Mouse (Mus musculus): ENCODE measurements around the gene Panx2. TPM values are rescaled to one million over a fixed set of nuclear protein-coding genes. Genes with fewer than 3 reads are reported as not detected.

Panx2 gene
- not detected in 2 replicates for polyA plus RNA-seq (2012; ENCODE audit: insufficient read depth, insufficient read length, low replicate concordance, missing spikeins)

DNA sequence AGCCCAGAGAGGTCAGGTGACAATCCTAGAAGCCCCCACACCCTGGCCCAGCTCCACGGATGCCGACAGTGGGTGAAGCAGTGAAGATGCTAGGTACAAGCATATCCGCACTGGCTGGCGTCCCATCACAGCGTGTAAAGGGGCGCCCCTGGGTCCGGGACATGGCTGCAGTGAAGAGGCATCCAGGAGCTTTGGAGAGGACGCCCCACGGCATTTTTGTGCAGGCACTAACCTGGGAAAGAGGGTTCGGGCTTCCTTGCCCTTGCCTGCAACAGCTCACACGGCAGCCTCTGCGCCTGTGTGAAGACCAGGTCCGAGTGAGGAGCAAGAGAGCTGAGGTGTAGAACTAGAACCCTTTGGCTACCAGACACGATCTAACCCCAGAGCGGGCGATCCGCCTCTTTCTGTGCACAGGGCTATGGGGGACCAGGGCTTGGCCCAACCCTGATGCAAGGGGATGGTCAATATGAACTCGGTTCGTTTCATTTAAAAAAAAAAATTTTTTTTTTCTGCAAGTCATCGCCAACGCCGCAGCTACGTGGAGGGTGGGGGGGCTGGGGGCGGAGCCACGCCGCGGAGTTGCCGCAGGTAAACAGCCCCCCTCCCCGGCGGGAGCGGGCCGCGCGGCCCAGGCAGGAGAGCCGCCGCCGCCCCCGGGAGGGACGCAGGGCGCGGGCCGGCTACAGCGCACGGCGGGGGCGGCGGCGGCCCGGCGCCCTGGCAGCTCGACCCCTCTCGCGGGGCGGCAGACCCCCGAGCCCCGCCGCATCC, at the start of gene Panx2:
TSS of gene Panx2 (plus strand) at position 574 of the 771 bp plus-strand sequence.
- TF ChIP-seq POLR2A (IDR thresholded peaks at IDR 0.05; ENCODE audit: insufficient read depth, low read depth, low read length) = no peak
- TF ChIP-seq CTCF (IDR thresholded peaks at IDR 0.05; ENCODE audit: insufficient read depth, low read depth, low read length) = no peak
- Histone ChIP-seq H3K4me1 (ENCODE audit: control insufficient read depth, insufficient read depth, low read length) (peaks cover 18% of the 10 kb centered on the region), H3K27ac (ENCODE audit: insufficient read depth, low read depth, low read length) (no peak within 1 kb of the TSS), H3K4me3 (ENCODE audit: insufficient read depth, low read depth, low read length) (peak within 1 kb of the TSS; percentile 59)
- under 1% methylated on average over 53 of the region's 57 CpGs for WGBS

DNA sequence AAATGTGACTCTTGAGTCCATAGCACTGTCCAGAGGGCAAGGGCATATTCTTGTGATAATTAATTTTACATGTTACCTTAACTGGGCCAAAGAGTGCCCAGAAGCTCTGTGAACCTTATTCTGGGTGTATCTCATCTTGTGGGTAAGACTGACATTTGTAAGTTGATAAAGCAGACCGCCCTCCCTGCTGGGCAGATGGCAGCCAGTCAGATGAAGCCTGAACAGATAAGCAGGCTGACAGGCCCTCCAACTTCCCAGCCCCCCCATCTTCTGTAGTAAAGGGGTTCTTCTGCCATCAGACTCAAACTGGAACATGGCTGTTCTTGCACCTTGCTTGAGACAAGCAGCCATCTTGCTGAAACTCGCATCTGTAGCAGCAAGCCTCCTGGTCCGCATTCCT, 42.8 kb upstream of the Panx2 start:
- Histone ChIP-seq H3K4me1 (ENCODE audit: control insufficient read depth, insufficient read depth, low read length) (no peaks in the 10 kb centered on the region), H3K4me3 (ENCODE audit: insufficient read depth, low read depth, low read length) (no peak overlapping the region), H3K27ac (ENCODE audit: insufficient read depth, low read depth, low read length) (no peak overlapping the region)
- WGBS = 91% methylated on average over 3 of the region's 3 CpGs
- no peak for TF ChIP-seq POLR2A (IDR thresholded peaks at IDR 0.05; ENCODE audit: insufficient read depth, low read depth, low read length)
- TF ChIP-seq CTCF (IDR thresholded peaks at IDR 0.05; ENCODE audit: insufficient read depth, low read depth, low read length) = no peak

DNA sequence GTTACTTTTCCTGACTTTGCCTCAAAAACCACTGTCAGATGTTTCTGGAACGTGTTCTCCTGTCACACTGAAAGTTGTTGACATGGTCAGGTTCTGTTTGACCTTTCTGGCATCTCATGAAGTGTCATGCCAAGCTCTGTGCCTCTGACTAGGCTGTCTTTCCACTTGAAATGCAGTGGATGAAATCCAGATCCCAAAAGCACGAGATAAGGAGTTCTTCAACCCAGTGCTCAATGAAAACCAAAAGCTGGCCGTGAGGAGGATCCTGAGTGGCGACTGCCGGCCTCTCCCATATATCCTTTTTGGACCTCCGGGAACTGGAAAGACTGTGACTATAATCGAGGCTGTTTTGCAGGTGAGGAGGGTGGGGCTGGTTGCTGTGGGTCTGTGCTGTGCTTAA, 39.4 kb upstream of the Panx2 start:
- WGBS = 84% methylated on average over 7 of the region's 7 CpGs

DNA sequence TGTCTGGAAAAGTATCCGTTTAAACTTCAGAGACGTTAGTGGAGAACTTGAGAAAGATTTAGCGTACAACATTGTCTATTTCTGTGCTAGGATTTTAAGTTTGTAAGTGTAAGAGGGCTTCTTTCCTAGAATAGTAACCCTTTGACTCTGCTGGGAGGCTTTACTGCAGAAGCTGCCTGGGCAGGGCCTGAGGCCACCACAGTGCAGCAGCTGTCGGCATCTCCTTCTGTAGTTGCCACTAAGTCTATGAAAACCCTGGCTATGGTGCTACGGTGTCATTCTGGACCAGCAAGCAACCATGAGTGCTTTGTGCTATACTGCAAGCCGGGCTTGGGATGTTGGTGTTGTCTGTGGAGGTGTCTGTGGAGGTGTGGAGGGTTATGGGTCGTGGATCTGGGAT, 39.0 kb upstream of the Panx2 start:
- H3K4me3 ChIP-seq (ENCODE audit: insufficient read depth, low read depth, low read length) = no peak overlapping the region
- H3K4me1 ChIP-seq (ENCODE audit: control insufficient read depth, insufficient read depth, low read length) = peaks cover 9% of the 10 kb centered on the region
- TF ChIP-seq CTCF (IDR thresholded peaks at IDR 0.05; ENCODE audit: insufficient read depth, low read depth, low read length) (no peak), POLR2A (IDR thresholded peaks at IDR 0.05; ENCODE audit: insufficient read depth, low read depth, low read length) (no peak)
- H3K27ac ChIP-seq (ENCODE audit: insufficient read depth, low read depth, low read length) = no peak overlapping the region
- 82% methylated on average over 7 of the region's 7 CpGs for WGBS

More for the DNA sequence above, 39.4 kb upstream of the Panx2 start:
- H3K4me1 ChIP-seq (ENCODE audit: control insufficient read depth, insufficient read depth, low read length) = peaks cover 7% of the 10 kb centered on the region
- no peak overlapping the region for H3K4me3 ChIP-seq (ENCODE audit: insufficient read depth, low read depth, low read length)
- no peak overlapping the region for H3K27ac ChIP-seq (ENCODE audit: insufficient read depth, low read depth, low read length)
- TF ChIP-seq POLR2A (IDR thresholded peaks at IDR 0.05; ENCODE audit: insufficient read depth, low read depth, low read length) (no peak), CTCF (IDR thresholded peaks at IDR 0.05; ENCODE audit: insufficient read depth, low read depth, low read length) (no peak)

DNA sequence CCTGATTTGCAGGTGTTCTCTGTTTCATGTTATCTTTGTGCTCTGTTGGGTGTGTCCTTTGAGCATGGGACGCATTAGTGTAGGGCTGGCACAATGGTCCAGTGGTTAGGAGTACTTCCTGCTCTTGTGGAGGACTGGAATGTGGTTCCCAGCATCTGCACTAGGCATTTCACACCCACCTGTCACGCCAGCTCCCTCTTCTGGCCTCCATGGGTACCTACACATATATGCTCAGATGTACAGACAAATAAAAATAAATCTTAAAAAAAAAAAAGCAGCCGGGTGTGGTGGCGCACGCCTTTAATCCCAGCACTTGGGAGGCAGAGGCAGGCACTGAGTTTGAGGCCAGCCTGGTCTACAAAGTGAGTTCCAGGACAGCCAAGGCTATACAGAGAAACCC, 15.2 kb upstream of the Panx2 start:
- H3K27ac ChIP-seq (ENCODE audit: insufficient read depth, low read depth, low read length) = no peak overlapping the region
- no peak for TF ChIP-seq POLR2A (IDR thresholded peaks at IDR 0.05; ENCODE audit: insufficient read depth, low read depth, low read length)
- no peak for TF ChIP-seq CTCF (IDR thresholded peaks at IDR 0.05; ENCODE audit: insufficient read depth, low read depth, low read length)
- no peak overlapping the region for H3K4me3 ChIP-seq (ENCODE audit: insufficient read depth, low read depth, low read length)
- 78% methylated on average over 5 of the region's 5 CpGs for whole genome bisulfite sequencing
- no peaks in the 10 kb centered on the region for H3K4me1 ChIP-seq (ENCODE audit: control insufficient read depth, insufficient read depth, low read length)

GRCm38 (mm10) chr15:89046356-89046755, 13.2 kb upstream of the Panx2 start:
- 81% methylated on average over 4 of the region's 4 CpGs for WGBS
- no peak overlapping the region for H3K27ac ChIP-seq (ENCODE audit: insufficient read depth, low read depth, low read length)
- no peak for TF ChIP-seq POLR2A (IDR thresholded peaks at IDR 0.05; ENCODE audit: insufficient read depth, low read depth, low read length)
- TF ChIP-seq CTCF (IDR thresholded peaks at IDR 0.05; ENCODE audit: insufficient read depth, low read depth, low read length) = no peak
- H3K4me3 ChIP-seq (ENCODE audit: insufficient read depth, low read depth, low read length) = no peak overlapping the region
- no peaks in the 10 kb centered on the region for H3K4me1 ChIP-seq (ENCODE audit: control insufficient read depth, insufficient read depth, low read length)

- TF ChIP-seq POLR2A (IDR thresholded peaks at IDR 0.05; ENCODE audit: insufficient read depth, low read depth, low read length) (no peak), CTCF (IDR thresholded peaks at IDR 0.05; ENCODE audit: insufficient read depth, low read depth, low read length) (no peak)
- H3K4me1 ChIP-seq (ENCODE audit: control insufficient read depth, insufficient read depth, low read length) = peaks cover 5% of the 10 kb centered on the region
- no peak overlapping the region for H3K4me3 ChIP-seq (ENCODE audit: insufficient read depth, low read depth, low read length)
- 93% methylated on average over 7 of the region's 7 CpGs for WGBS
- no peak overlapping the region for H3K27ac ChIP-seq (ENCODE audit: insufficient read depth, low read depth, low read length)
These were observed 4.9 kb upstream of the Panx2 start for GRCm38 (mm10) chr15:89054666-89055065.

- 55% methylated on average over 6 of the region's 6 CpGs for WGBS
- no peak overlapping the region for H3K27ac ChIP-seq (ENCODE audit: insufficient read depth, low read depth, low read length)
- peak overlapping the region; percentile 59; the same call in 1 of the 2 replicates for H3K4me3 ChIP-seq (ENCODE audit: insufficient read depth, low read depth, low read length)
- TF ChIP-seq CTCF (IDR thresholded peaks at IDR 0.05; ENCODE audit: insufficient read depth, low read depth, low read length) (no peak), POLR2A (IDR thresholded peaks at IDR 0.05; ENCODE audit: insufficient read depth, low read depth, low read length) (no peak)
- peaks cover 18% of the 10 kb centered on the region for H3K4me1 ChIP-seq (ENCODE audit: control insufficient read depth, insufficient read depth, low read length)
These were observed 798 bp upstream of the Panx2 start for GRCm38 (mm10) chr15:89058736-89059135.

GRCm38 (mm10) chr15:89060032-89060681, 623 bp downstream of the Panx2 start:
- no peak for TF ChIP-seq POLR2A (IDR thresholded peaks at IDR 0.05; ENCODE audit: insufficient read depth, low read depth, low read length)
- no peak for TF ChIP-seq CTCF (IDR thresholded peaks at IDR 0.05; ENCODE audit: insufficient read depth, low read depth, low read length)
- Histone ChIP-seq H3K4me3 (ENCODE audit: insufficient read depth, low read depth, low read length) (peak overlapping the region; percentile 59), H3K27ac (ENCODE audit: insufficient read depth, low read depth, low read length) (no peak overlapping the region), H3K4me1 (ENCODE audit: control insufficient read depth, insufficient read depth, low read length) (peaks cover 18% of the 10 kb centered on the region)
- 1% methylated on average over 47 of the region's 48 CpGs for WGBS

All from olfactory bulb, adult 2 months (tissue).